In genomic region chr10:117808068-117808467, GRCm38 (mm10) we compare ENCODE assay signal across 16 mouse cellular contexts. TPM values are rescaled to one million over a fixed set of nuclear protein-coding genes. Genes with fewer than 3 reads are reported as not detected.
DNase-seq lines count a peak whose midpoint lies in the region; ATAC-seq lines count a peak whose summit lies in the region.
"Had no signal": no experiment of that assay in that cellular context is flagged by ENCODE, and none has a peak within 500 bp of the region (broad histone marks: within the 10 kb centered on the region; RNA-seq: fewer than 3 reads in every experiment).

No protein-coding gene starts in this region.

- intact Hi-C loops in left cerebral cortex, postnatal 25 days (cut with DNase I): no loop called here

- peak; percentile 52 for DNase-seq in thymus, postnatal 0 days (ENCODE audit: low spot score)
- DNase-seq in thymus, adult 18-20 months: no peak
- peak; percentile 52 to 56 for DNase-seq in spleen, adult 18-20 months
- no peak for DNase-seq in embryo, embryonic 11 days
- no peak for DNase-seq in left cerebral cortex, postnatal 25 days (ENCODE audit: low spot score in 2 of 2)
- DNase-seq in layer of hippocampus, adult 11-12 months (ENCODE audit: low spot score): no peak
- DNase-seq: adrenal gland, postnatal 14 days; cerebellum, adult 18-20 months; kidney, adult 2 months; kidney, postnatal 36 days; liver; liver, postnatal 0 days; midbrain, embryonic 14.5 days; right cerebral cortex, adult 18-20 months had no signal

- peak; percentile 93 for ATAC-seq in CD4-positive, CD25-positive, alpha-beta regulatory T cell, adult 4 months
- peak; percentile 93 for ATAC-seq in inflammation-experienced regulatory T-cells, adult 6 months
- ATAC-seq: liver, postnatal 0 days had no signal

RNA-seq across cellular contexts. Expression of gene Nup107, which starts 15.6 kb away (rescaled TPM):
- polyA plus RNA-seq in thymus, postnatal 0 days (2015; fragmentation: Nextera tagmentation; extraction: Ambion mirVana): 73.7 and 81.7 TPM in 2 replicates
- 10 to 100 TPM; 54.8 to 65.4 TPM for polyA plus RNA-seq in CD4-positive, CD25-positive, alpha-beta regulatory T cell, adult 4 months (2017; shearing (Covaris generic))
- 10 to 100 TPM; 48.5 to 73.1 (median 57.4) TPM for polyA plus RNA-seq in inflammation-experienced regulatory T-cells, adult 6 months (2017; shearing (Covaris generic))
- total RNA-seq in left cerebral cortex, postnatal 25 days (2021): 10 to 100 TPM; 13.7 to 15.5 TPM

RNA-seq across cellular contexts. Expression of gene Rap1b, which starts 37.8 kb away (rescaled TPM):
- 234 and 261 TPM in 2 replicates for polyA plus RNA-seq in thymus, postnatal 0 days (2015; fragmentation: Nextera tagmentation; extraction: Ambion mirVana)
- 10 to 100 TPM; 58.0 to 90.0 TPM for polyA plus RNA-seq in CD4-positive, CD25-positive, alpha-beta regulatory T cell, adult 4 months (2017; shearing (Covaris generic))
- 100 to 1,000 TPM in 1 of 3 experiments, 10 to 100 TPM in 2; 60.4 to 128 (median 82.5) TPM for polyA plus RNA-seq in inflammation-experienced regulatory T-cells, adult 6 months (2017; shearing (Covaris generic))
- 10 to 100 TPM; 64.0 to 69.5 TPM for total RNA-seq in left cerebral cortex, postnatal 25 days (2021)

Comparison
In these comparisons a context has a peak if more than half of its experiments do, and no peak if none do; other contexts are left out.
1. DNase-seq: peak in thymus, postnatal 0 days (single experiment) and spleen, adult 18-20 months (2 of 2); none in thymus, adult 18-20 months (0 of 2), embryo, embryonic 11 days (single experiment), left cerebral cortex, postnatal 25 days (0 of 2) and layer of hippocampus, adult 11-12 months (single experiment).